10 mouse cellular contexts compared by ENCODE assay signal in genomic region chr10:94565410-94566221, GRCm38 (mm10).
DNase-seq lines count a peak whose midpoint lies in the region; ATAC-seq and TF ChIP-seq lines count a peak whose summit lies in the region.
"Had no signal": no experiment of that assay in that cellular context is flagged by ENCODE, and none has a peak within 500 bp of the region (broad histone marks: within the 10 kb centered on the region; RNA-seq: fewer than 3 reads in every experiment).

No protein-coding gene starts in this region.

- WGBS in heart, embryonic 14.5 days = 16% methylated on average over 7 of the region's 7 CpGs
- WGBS in midbrain, embryonic 13.5 days = 72% methylated on average over 7 of the region's 7 CpGs
- 66% methylated on average over 7 of the region's 7 CpGs for WGBS in midbrain, postnatal 0 days
- WGBS in heart, embryonic 16.5 days = 24% methylated on average over 7 of the region's 7 CpGs

- no peaks in the 10 kb centered on the region for H3K27me3 ChIP-seq in heart, embryonic 14.5 days (ENCODE audit: control insufficient read depth, insufficient read depth, low read length)
- H3K27me3 ChIP-seq in midbrain, embryonic 13.5 days = no peaks in the 10 kb centered on the region
- H3K27me3 ChIP-seq in midbrain, postnatal 0 days (ENCODE audit: insufficient read depth, low read length) = no peaks in the 10 kb centered on the region
- no peaks in the 10 kb centered on the region for H3K27me3 ChIP-seq in heart, embryonic 16.5 days (ENCODE audit: control insufficient read depth, insufficient read depth, low read length)
- H3K27me3 ChIP-seq: limb, embryonic 15.5 days had no signal

- peak; percentile 43; the same call in 1 of the 2 replicates for ATAC-seq in heart, embryonic 14.5 days (ENCODE audit: insufficient number of reproducible peaks, insufficient read depth, low FRiP score, low read depth)
- no peak for ATAC-seq in midbrain, embryonic 13.5 days
- ATAC-seq in midbrain, postnatal 0 days (ENCODE audit: low FRiP score) = no peak
- peak; percentile 55; the same call in 1 of the 2 replicates for ATAC-seq in heart, embryonic 16.5 days (replicated peaks; ENCODE audit: extremely low read depth, insufficient read depth, low FRiP score)

- no peaks in the 10 kb centered on the region for H3K36me3 ChIP-seq in heart, embryonic 14.5 days (ENCODE audit: control insufficient read depth, insufficient read depth, low read length)
- H3K36me3 ChIP-seq in midbrain, embryonic 13.5 days = no peaks in the 10 kb centered on the region
- no peaks in the 10 kb centered on the region for H3K36me3 ChIP-seq in midbrain, postnatal 0 days (ENCODE audit: insufficient read depth, low read length)
- no peaks in the 10 kb centered on the region for H3K36me3 ChIP-seq in heart, embryonic 16.5 days (ENCODE audit: control insufficient read depth, insufficient read depth)
- H3K36me3 ChIP-seq: limb, embryonic 15.5 days had no signal

- H3K9ac ChIP-seq in heart, embryonic 14.5 days (ENCODE audit: low read length) = no peak overlapping the region
- H3K9ac ChIP-seq in midbrain, embryonic 13.5 days (replicated peaks) = no peak overlapping the region
- H3K9ac ChIP-seq in midbrain, postnatal 0 days (replicated peaks; ENCODE audit: low read length, poor library complexity, severe bottlenecking) = no peak overlapping the region
- H3K9ac ChIP-seq in heart, embryonic 16.5 days (ENCODE audit: low read length) = no peak overlapping the region
- H3K9ac ChIP-seq: limb, embryonic 15.5 days had no signal

- peaks cover 15 to 26% of the 10 kb centered on the region in 2 experiments for H3K4me1 ChIP-seq in heart, embryonic 14.5 days (ENCODE audit: control insufficient read depth in 2 of 2, insufficient read depth in 2 of 2, low read length in 2 of 2)
- H3K4me1 ChIP-seq in midbrain, embryonic 13.5 days (replicated peaks) = peaks cover 18% of the 10 kb centered on the region
- H3K4me1 ChIP-seq in midbrain, postnatal 0 days (ENCODE audit: insufficient read depth, low read length) = no peaks in the 10 kb centered on the region
- H3K4me1 ChIP-seq in heart, embryonic 16.5 days (ENCODE audit: control insufficient read depth, insufficient read depth, low read length) = peaks cover 19% of the 10 kb centered on the region

- intact Hi-C loops in heart, postnatal 36 days (cut with DNase I) = no loop called here
- intact Hi-C loops in left cerebral cortex, postnatal 36 days (cut with DNase I) = no loop called here

- H3K27ac ChIP-seq in heart, embryonic 14.5 days (replicated peaks in 1 of 2; ENCODE audit: control insufficient read depth in 1 of 2, insufficient read depth in 1 of 2, low read depth in 2 of 2, low read length in 2 of 2) = peak overlapping the region; percentile 72 to 84
- peak overlapping the region; percentile 51; the same call in 1 of the 2 replicates for H3K27ac ChIP-seq in midbrain, embryonic 13.5 days
- no peak overlapping the region for H3K27ac ChIP-seq in midbrain, postnatal 0 days (ENCODE audit: low read depth, low read length)
- H3K27ac ChIP-seq in heart, embryonic 16.5 days (ENCODE audit: low read length) = peak overlapping the region; percentile 81
- H3K27ac ChIP-seq: limb, embryonic 15.5 days had no signal

- H3K9me3 ChIP-seq in heart, embryonic 14.5 days (ENCODE audit: control insufficient read depth, low read length) = no peaks in the 10 kb centered on the region
- H3K9me3 ChIP-seq in midbrain, embryonic 13.5 days = no peaks in the 10 kb centered on the region
- H3K9me3 ChIP-seq in midbrain, postnatal 0 days (ENCODE audit: low read length) = no peaks in the 10 kb centered on the region
- H3K9me3 ChIP-seq in heart, embryonic 16.5 days (replicated peaks; ENCODE audit: control insufficient read depth, low read length) = no peaks in the 10 kb centered on the region
- H3K9me3 ChIP-seq: limb, embryonic 15.5 days had no signal

- TF ChIP-seq CTCF in midbrain, postnatal 0 days (IDR thresholded peaks at IDR 0.05) = no peak

- H3K4me3 ChIP-seq in heart, embryonic 14.5 days (ENCODE audit: control insufficient read depth in 1 of 2, insufficient read depth in 1 of 2, low read depth in 1 of 2, low read length in 2 of 2) = no peak overlapping the region
- no peak overlapping the region for H3K4me3 ChIP-seq in midbrain, embryonic 13.5 days (replicated peaks)
- H3K4me3 ChIP-seq in midbrain, postnatal 0 days (ENCODE audit: low read depth, low read length) = no peak overlapping the region
- no peak overlapping the region for H3K4me3 ChIP-seq in heart, embryonic 16.5 days (ENCODE audit: low read length)
- H3K4me3 ChIP-seq: limb, embryonic 15.5 days had no signal

- no peak overlapping the region for H3K4me2 ChIP-seq in heart, embryonic 14.5 days (ENCODE audit: low read length)
- no peak overlapping the region for H3K4me2 ChIP-seq in midbrain, embryonic 13.5 days (replicated peaks)
- no peak overlapping the region for H3K4me2 ChIP-seq in midbrain, postnatal 0 days (ENCODE audit: low read depth, low read length, poor library complexity, severe bottlenecking)
- H3K4me2 ChIP-seq in heart, embryonic 16.5 days (ENCODE audit: low read depth, low read length) = no peak overlapping the region
- H3K4me2 ChIP-seq: limb, embryonic 15.5 days had no signal

- no peak for DNase-seq in heart, postnatal 36 days
- DNase-seq in midbrain, postnatal 0 days (ENCODE audit: low spot score) = no peak
- peak; percentile 72 for DNase-seq in skeletal muscle tissue, adult 2 months (ENCODE audit: low read depth, low spot score)
- DNase-seq in left cerebral cortex, postnatal 36 days (ENCODE audit: low spot score in 2 of 2) = no peak
- DNase-seq in left cerebral cortex, adult 9 months (ENCODE audit: low spot score in 2 of 2) = no peak
- DNase-seq: midbrain, embryonic 14.5 days had no signal

Comparison
In these comparisons a context has a peak if more than half of its experiments do, and no peak if none do; other contexts are left out.
1. ATAC-seq: peak in heart, embryonic 14.5 days (single experiment) and heart, embryonic 16.5 days (single experiment); none in midbrain, embryonic 13.5 days (single experiment) and midbrain, postnatal 0 days (single experiment).